Mouse (Mus musculus) heart, embryonic 12.5 days (tissue): ENCODE data around the gene Pbx1. TPM values are rescaled to one million over a fixed set of nuclear protein-coding genes. Genes with fewer than 3 reads are reported as not detected.

Experiments
- ATAC-seq: fragments of 200-750 bp; cut with Nextera tagmentation; 2 replicates; pipeline ENCODE4 v1.8.0; 2017; ENCODE audit warnings: moderate TSS enrichment, moderate library complexity; ENCODE audit not compliant: insufficient number of reproducible peaks, low FRiP score
- H3K27ac ChIP-seq: fragments of 300-500 bp; sonication (generic); 2 replicates; pipeline ENCODE4 v1.5.1; 2016; ENCODE audit warnings: mild to moderate bottlenecking, moderate library complexity; ENCODE audit not compliant: poor library complexity, severe bottlenecking
- H3K27me3 ChIP-seq: fragments of 300-500 bp; sonication (generic); replicated peaks from 2 replicates; pipeline ENCODE4 v1.6.1; 2016; ENCODE audit warnings: mild to moderate bottlenecking, moderate library complexity
- H3K36me3 ChIP-seq: fragments of 300-500 bp; sonication (generic); 2 replicates; pipeline ENCODE4 v1.6.1; 2016; ENCODE audit warnings: mild to moderate bottlenecking, moderate library complexity
- H3K4me1 ChIP-seq: fragments of 300-500 bp; sonication (generic); replicated peaks from 2 replicates; pipeline ENCODE4 v1.6.1; 2016; ENCODE audit warnings: mild to moderate bottlenecking
- H3K4me2 ChIP-seq: fragments of 300-500 bp; sonication (generic); 2 replicates; pipeline ENCODE4 v1.6.1; 2016; ENCODE audit warnings: mild to moderate bottlenecking, moderate library complexity
- H3K4me3 ChIP-seq: fragments of 300-500 bp; sonication (generic); 2 replicates; pipeline ENCODE4 v1.5.1; 2016; ENCODE audit warnings: mild to moderate bottlenecking
- H3K9ac ChIP-seq: fragments of 300-500 bp; sonication (generic); 2 replicates; pipeline ENCODE4 v1.6.1; 2016; ENCODE audit warnings: mild to moderate bottlenecking, moderate library complexity
- H3K9me3 ChIP-seq: fragments of 300-500 bp; sonication (generic); replicated peaks from 2 replicates; pipeline ENCODE4 v1.6.1; 2016; ENCODE audit warnings: mild to moderate bottlenecking, moderate library complexity
- WGBS: fragments of 180-500 bp; shearing (Covaris S2); methylation state at CpG from one replicate; pipeline ENCODE4 v1.1.7; 2016; 5-methylcytosine and 5-hydroxymethylcytosine counted together
- polyA plus RNA-seq: library from polyadenylated mRNA; unstranded; fragments of >200 nt; fragmentation: Nextera tagmentation; extraction: Ambion mirVana; gene quantifications from 2 replicates; pipeline ENCODE4 v1.2.1, GENCODE M21; 2016

Gene Pbx1
- polyA plus RNA-seq, 1 experiment from 2014 or later, result 26.3 TPM

DNA sequence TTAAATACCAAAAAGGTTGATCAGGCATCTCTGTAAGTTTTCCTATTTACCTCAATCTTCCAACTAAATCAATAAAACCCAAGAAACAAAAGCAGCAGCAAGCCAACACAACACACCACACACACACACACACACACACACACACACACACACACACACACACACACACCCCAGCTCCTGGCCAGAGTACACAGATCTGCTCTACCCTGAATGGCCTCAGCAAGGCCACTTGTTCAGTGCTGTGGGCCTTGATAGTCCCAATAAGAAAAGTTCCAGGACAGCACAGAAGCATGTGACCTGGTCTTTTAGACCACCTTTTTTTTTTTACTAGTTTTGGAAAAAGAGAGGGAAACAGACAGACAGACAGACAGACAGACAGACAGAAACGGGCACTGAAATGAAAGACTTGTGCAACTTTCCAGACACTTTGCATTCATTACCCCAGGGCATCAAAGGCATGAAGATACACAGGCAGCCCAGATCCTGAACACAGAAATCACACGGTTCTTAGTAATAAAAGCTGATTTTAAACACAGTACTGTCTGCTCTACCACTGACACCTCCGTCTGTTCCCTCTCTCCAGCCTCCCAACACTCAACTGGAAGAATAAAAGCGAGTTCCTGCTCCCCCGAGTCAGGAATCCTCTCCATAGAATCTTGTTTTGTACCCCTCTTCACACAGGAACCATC is 6.9 kb downstream of the Pbx1 start:
- Histone ChIP-seq H3K4me2 (peak overlapping the region; percentile 44), H3K9me3 (no peaks in the 10 kb centered on the region), H3K27ac (0 out of 2 replicates have a peak overlapping the region, but pooled peaks have one; percentile 1), H3K27me3 (no peaks in the 10 kb centered on the region), H3K9ac (peak overlapping the region; percentile 34; the same call in 1 of the 2 replicates), H3K4me1 (peaks cover 53% of the 10 kb centered on the region), H3K36me3 (peaks cover 22% of the 10 kb centered on the region), H3K4me3 (no peak overlapping the region)
- 45% methylated on average over 5 of the region's 5 CpGs for WGBS
- ATAC-seq, result no peak

DNA sequence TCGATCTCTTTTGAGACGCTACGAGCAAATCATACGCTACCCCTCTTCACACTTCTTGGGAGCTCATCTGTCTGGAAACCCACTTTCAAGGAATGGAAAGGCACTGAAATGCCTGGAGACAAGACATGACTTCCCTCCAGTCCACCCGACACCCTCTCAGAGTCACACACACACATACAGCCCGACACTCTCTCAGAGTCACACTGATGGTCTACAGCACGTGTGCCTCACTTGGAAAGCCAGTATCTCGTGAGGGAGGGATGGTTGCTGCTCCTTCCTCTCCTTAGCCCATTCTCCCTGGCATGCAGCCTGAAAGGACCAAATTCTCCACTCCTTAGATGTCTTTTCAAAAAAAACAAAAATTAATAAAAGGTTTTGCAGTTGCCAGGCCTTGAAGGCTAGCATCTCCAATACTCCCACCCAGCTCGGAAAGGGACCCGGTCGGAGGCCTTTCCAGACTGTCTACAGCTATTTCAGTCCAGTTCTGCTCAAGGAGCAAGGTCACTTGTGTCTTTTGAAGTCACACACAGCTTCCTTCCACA is 8.6 kb downstream of the Pbx1 start:
- H3K36me3 ChIP-seq, result peaks cover 28% of the 10 kb centered on the region
- WGBS, result 50% methylated on average over 11 of the region's 11 CpGs
- no peak for ATAC-seq
- H3K4me1 ChIP-seq, result peaks cover 60% of the 10 kb centered on the region
- peak overlapping the region; percentile 45 for H3K27ac ChIP-seq
- H3K9me3 ChIP-seq, result no peaks in the 10 kb centered on the region
- no peak overlapping the region for H3K4me3 ChIP-seq
- peak overlapping the region; percentile 21 for H3K9ac ChIP-seq
- no peaks in the 10 kb centered on the region for H3K27me3 ChIP-seq
- peak overlapping the region; percentile 42 for H3K4me2 ChIP-seq

DNA sequence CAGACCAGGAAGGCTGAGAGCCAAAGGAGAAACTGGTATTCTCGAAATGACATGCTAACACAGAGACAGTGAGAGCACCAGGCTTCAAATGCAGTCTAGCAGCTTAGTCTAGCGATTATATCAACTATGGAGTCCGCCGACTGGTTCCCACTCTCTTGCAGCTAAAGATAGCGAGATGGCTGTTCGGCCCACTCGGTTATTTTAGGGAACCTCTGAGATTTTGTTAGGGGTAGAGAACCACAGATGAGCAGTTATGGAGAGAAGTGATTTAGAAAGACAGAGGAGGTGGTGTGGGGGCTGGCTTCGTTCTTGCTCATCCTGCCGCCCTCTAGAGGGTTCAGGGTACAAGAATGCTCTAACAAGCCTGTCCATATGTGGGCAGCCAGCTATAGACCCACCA is 13.2 kb downstream of the Pbx1 start:
- no peak overlapping the region for H3K9ac ChIP-seq
- no peaks in the 10 kb centered on the region for H3K27me3 ChIP-seq
- no peaks in the 10 kb centered on the region for H3K9me3 ChIP-seq
- H3K36me3 ChIP-seq, result peaks cover 34% of the 10 kb centered on the region
- no peak for ATAC-seq
- H3K4me2 ChIP-seq, result peak overlapping the region; percentile 42
- peaks cover 58% of the 10 kb centered on the region for H3K4me1 ChIP-seq
- H3K27ac ChIP-seq, result peak overlapping the region; percentile 11; the same call in 1 of the 2 replicates
- no peak overlapping the region for H3K4me3 ChIP-seq
- WGBS, result 59% methylated on average over 9 of the region's 9 CpGs

DNA sequence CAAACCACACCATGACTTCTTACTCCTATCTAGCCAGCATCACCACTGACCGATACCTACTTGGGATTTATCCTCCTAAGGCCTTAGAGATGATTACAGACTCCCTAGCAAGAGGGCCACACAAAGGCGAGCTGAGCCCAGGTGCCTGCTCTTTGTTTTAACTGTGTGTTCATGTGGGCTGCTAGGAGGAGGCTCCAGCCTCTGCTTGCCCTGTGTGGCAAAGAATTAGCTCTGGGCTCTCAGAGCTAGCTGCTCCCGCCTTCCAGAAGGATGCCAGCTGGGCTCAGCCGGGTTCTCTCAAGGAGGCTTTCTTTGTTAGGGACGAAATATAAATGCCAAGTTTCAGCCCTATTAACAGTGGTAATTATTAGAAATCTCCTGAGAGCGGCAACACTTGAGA is 14.4 kb downstream of the Pbx1 start:
- H3K4me1 ChIP-seq, result peaks cover 47% of the 10 kb centered on the region
- peak overlapping the region; percentile 46; the same call in 1 of the 2 replicates for H3K9ac ChIP-seq
- H3K9me3 ChIP-seq, result no peaks in the 10 kb centered on the region
- no peaks in the 10 kb centered on the region for H3K27me3 ChIP-seq
- no peak for ATAC-seq
- 0 out of 2 replicates have a peak overlapping the region, but pooled peaks have one; percentile 19 for H3K4me2 ChIP-seq
- H3K4me3 ChIP-seq, result no peak overlapping the region
- 61% methylated on average over 6 of the region's 6 CpGs for WGBS
- peak overlapping the region; percentile 77; the same call in 1 of the 2 replicates for H3K27ac ChIP-seq
- peaks cover 41% of the 10 kb centered on the region for H3K36me3 ChIP-seq

DNA sequence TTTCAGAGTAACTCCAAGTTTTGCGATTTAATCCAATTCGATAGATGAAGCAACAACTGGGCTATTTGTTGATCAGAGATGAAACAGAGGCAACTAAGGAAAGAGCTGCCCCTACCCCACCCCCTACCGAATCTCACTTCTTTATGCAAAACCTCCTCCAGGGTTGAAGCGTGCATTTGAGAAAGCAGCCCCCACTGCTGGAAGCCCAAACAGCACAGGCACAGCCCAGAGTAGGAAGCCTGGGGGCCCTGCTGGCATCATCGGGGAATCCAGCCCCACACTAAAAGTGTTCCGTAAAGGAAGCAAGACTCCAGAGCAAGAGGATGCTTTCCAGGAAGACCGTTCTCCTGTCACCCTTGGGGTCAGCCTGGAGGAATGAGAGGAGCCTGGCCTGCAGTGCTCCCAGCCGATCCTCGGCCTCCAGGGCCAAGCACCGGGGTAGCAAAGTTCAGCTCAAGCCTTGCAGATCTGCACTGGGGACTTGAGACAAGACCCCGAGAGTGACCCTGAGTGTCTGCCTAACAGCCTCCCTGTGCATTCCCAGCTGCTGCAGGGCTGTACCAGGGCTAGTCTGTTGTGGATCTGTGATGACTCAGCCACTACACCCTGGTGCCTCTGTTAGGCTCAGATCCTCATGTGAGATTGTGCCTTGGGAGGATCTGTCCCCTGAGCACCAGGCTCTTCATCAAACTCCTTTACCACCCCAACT is 15.2 kb downstream of the Pbx1 start:
- peak overlapping the region; percentile 49 for H3K9ac ChIP-seq
- no peaks in the 10 kb centered on the region for H3K27me3 ChIP-seq
- peak overlapping the region; percentile 54 for H3K4me2 ChIP-seq
- 9% methylated on average over 11 of the region's 11 CpGs for WGBS
- peaks cover 35% of the 10 kb centered on the region for H3K36me3 ChIP-seq
- peaks cover 45% of the 10 kb centered on the region for H3K4me1 ChIP-seq
- peak; percentile 78 for ATAC-seq
- H3K9me3 ChIP-seq, result no peaks in the 10 kb centered on the region
- H3K4me3 ChIP-seq, result no peak overlapping the region
- peak overlapping the region; percentile 77 for H3K27ac ChIP-seq

GRCm38 (mm10) chr1:168410611-168411010 is 21.5 kb downstream of the Pbx1 start:
- Histone ChIP-seq H3K9ac (no peak overlapping the region), H3K4me3 (no peak overlapping the region), H3K36me3 (peaks cover 22% of the 10 kb centered on the region; the same call in 1 of the 2 replicates), H3K27ac (peak overlapping the region; percentile 81), H3K4me1 (peaks cover 62% of the 10 kb centered on the region), H3K9me3 (no peaks in the 10 kb centered on the region), H3K27me3 (no peaks in the 10 kb centered on the region), H3K4me2 (peak overlapping the region; percentile 36; the same call in 1 of the 2 replicates)
- no peak for ATAC-seq
- 14% methylated on average over 10 of the region's 10 CpGs for WGBS

DNA sequence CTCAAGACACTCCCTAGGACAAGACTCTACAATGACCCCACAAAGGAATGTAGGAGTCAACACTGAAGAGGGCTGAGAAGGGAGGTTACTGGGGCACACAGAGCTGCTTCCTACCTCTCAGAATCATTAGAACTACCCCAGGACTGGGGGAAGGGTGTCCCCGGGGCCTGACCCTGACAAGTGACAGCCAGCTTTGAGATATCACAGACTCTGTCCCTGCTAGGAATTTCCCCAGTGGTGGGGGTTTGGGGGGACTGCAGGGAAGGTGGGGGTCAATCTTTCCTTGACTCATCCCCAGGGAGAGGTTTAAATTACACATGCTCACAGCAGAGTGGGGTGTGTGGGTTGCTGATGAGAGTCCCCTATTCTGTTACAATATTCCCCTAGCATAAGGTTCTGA is 22.0 kb downstream of the Pbx1 start:
- Histone ChIP-seq H3K36me3 (peaks cover 25% of the 10 kb centered on the region), H3K4me2 (peak overlapping the region; percentile 43), H3K9me3 (no peaks in the 10 kb centered on the region), H3K4me3 (no peak overlapping the region), H3K27me3 (no peaks in the 10 kb centered on the region), H3K4me1 (peaks cover 62% of the 10 kb centered on the region), H3K9ac (no peak overlapping the region), H3K27ac (peak overlapping the region; percentile 81)
- peak; percentile 63; the same call in 1 of the 2 replicates for ATAC-seq
- 14% methylated on average over 1 of the region's 1 CpGs for WGBS

DNA sequence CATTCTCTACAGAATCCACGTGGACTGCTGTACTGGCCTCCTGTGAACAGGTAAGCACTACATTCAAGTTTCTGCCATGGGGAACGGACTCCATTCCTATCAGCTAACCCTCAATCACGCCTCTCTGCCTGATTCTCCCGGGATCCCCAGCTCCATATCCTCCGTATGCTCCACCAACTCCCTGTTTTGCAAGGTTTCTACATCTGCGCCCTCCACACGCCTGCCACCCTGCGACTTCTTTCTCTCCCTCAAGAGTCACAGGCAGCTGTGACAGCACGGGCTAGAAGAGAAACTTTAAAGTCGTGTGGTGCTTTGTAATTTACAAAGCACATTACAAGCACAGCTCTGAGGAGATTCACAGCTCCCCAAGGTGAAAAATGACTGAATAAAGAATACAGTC is 23.3 kb downstream of the Pbx1 start:
- Histone ChIP-seq H3K4me2 (no peak overlapping the region), H3K4me3 (no peak overlapping the region), H3K27me3 (no peaks in the 10 kb centered on the region), H3K4me1 (peaks cover 69% of the 10 kb centered on the region), H3K36me3 (peaks cover 19% of the 10 kb centered on the region), H3K9ac (no peak overlapping the region), H3K27ac (no peak overlapping the region), H3K9me3 (no peaks in the 10 kb centered on the region)
- ATAC-seq, result no peak
- 64% methylated on average over 10 of the region's 10 CpGs for WGBS

DNA sequence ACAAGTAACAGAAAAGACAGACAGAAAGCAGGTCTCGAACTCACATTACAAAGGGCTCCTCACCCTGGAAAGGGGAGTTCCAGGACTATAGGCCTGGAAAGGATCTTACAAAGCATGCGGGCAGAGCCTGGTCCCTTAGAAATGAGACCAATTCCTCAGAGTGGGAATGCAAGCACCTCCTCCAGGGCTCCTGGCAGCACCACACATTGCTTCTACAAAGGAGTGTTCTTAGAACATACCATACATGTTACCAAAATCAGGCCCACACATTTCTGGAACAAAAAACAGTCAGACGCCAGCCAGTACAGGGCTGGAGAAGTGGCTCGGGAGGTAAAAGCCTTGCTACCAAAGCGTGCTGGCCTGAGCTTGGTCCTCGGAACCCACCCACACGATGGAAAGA is 24.1 kb downstream of the Pbx1 start:
- H3K4me1 ChIP-seq, result peaks cover 76% of the 10 kb centered on the region
- no peaks in the 10 kb centered on the region for H3K9me3 ChIP-seq
- no peak overlapping the region for H3K4me3 ChIP-seq
- ATAC-seq, result no peak
- no peak overlapping the region for H3K9ac ChIP-seq
- H3K36me3 ChIP-seq, result peaks cover 13% of the 10 kb centered on the region
- no peak overlapping the region for H3K4me2 ChIP-seq
- H3K27me3 ChIP-seq, result no peaks in the 10 kb centered on the region
- 78% methylated on average over 7 of the region's 7 CpGs for WGBS
- H3K27ac ChIP-seq, result 0 out of 2 replicates have a peak overlapping the region, but pooled peaks have one; percentile 24

- H3K4me1 ChIP-seq, result peaks cover 86% of the 10 kb centered on the region
- 63% methylated on average over 8 of the region's 8 CpGs for WGBS
Observed at GRCm38 (mm10) chr1:168406291-168406675, 25.8 kb downstream of the Pbx1 start.

More at GRCm38 (mm10) chr1:168406291-168406675, 25.8 kb downstream of the Pbx1 start:
- Histone ChIP-seq H3K4me3 (no peak overlapping the region), H3K27ac (0 out of 2 replicates have a peak overlapping the region, but pooled peaks have one; percentile 28), H3K36me3 (peaks cover 19% of the 10 kb centered on the region), H3K4me2 (no peak overlapping the region), H3K9ac (no peak overlapping the region), H3K27me3 (no peaks in the 10 kb centered on the region), H3K9me3 (no peaks in the 10 kb centered on the region)
- ATAC-seq, result no peak
